Mouse (Mus musculus): ENCODE results near the gene Tle4. TPM values are rescaled to one million over a fixed set of nuclear protein-coding genes. Genes with fewer than 3 reads are reported as not detected.
A peak's percentile ranks its signal among the peaks of the same experiment; 100 is the strongest.

Tle4 gene
- polyA plus RNA-seq, 1 experiment from 2014 or later: 35.1 TPM

DNA sequence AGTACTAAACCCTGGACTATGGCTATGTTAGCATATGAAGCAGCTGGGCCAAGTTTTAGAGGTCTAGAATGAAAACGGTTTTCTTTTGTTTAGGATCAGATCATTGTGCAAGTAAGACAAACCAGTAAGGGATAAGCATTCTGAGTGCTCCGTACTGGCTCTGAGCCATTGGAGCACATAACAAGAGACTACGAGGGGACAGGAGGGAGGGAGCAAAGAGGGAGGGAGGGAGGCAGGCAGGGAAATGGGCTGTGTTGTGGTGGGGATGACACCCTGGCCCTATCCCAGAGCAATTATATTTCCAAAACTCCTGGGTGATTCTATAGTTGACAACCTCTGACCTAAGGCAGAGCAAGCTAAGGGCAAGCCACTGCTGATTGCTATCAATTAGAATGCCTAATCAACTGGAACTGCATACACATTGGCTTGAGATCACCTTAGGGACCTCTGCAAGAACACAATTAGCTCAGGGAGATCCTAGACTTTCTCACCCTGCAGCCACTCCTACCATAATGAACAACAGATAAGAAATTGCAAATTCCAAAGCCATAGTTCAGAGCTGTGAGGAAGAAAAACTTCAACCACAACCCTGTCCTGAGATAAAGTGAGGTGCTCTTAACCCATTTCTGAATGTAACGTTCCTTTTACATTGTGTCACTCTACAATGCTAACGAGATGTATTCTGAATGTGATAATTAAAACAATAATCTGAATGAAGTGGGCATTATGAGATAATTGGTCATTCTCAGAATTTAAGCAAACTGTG, 115.9 kb downstream of the Tle4 start:
- H3K27ac ChIP-seq (replicated peaks): no peak overlapping the region; the same call in 1 of the 2 replicates
- H3K4me3 ChIP-seq: no peak overlapping the region
- H3K36me3 ChIP-seq: no peaks in the 10 kb centered on the region
- no peaks in the 10 kb centered on the region for H3K9me3 ChIP-seq
- peaks cover 18% of the 10 kb centered on the region for H3K27me3 ChIP-seq
- H3K4me1 ChIP-seq: peaks cover 36% of the 10 kb centered on the region
- WGBS: 36% methylated on average over 5 of the region's 5 CpGs
- no peak overlapping the region for H3K4me2 ChIP-seq (replicated peaks)
- peak; percentile 74 for ATAC-seq (ENCODE audit: low FRiP score, low read depth)
- H3K9ac ChIP-seq (replicated peaks): 0 out of 2 replicates have a peak overlapping the region, but pooled peaks have one; percentile 20

DNA sequence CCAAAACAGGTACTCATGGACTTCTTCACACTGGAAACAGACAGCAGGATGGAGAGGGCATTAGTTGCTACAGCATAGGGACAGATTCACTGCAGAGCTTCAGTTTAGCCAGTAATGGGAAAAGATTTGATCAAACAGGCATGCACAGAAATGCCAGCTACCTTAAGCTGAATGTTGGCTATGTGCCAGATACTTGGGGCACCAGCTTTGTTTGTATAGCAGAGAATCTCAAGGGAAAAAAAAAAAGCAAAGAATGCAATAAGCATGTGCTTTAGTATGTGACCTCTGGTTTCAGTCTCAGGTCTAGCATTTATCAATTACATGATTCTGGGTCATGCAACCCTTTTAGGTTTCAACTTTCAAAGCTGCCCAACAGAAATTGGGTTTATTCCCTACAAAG, 118.1 kb downstream of the Tle4 start:
- Histone ChIP-seq H3K4me1 (peaks cover 35% of the 10 kb centered on the region), H3K36me3 (no peaks in the 10 kb centered on the region), H3K4me2 (replicated peaks) (no peak overlapping the region), H3K9me3 (no peaks in the 10 kb centered on the region), H3K27ac (replicated peaks) (no peak overlapping the region), H3K9ac (replicated peaks) (no peak overlapping the region), H3K4me3 (no peak overlapping the region), H3K27me3 (peaks cover 18% of the 10 kb centered on the region)
- no peak for ATAC-seq (ENCODE audit: low FRiP score, low read depth)

DNA sequence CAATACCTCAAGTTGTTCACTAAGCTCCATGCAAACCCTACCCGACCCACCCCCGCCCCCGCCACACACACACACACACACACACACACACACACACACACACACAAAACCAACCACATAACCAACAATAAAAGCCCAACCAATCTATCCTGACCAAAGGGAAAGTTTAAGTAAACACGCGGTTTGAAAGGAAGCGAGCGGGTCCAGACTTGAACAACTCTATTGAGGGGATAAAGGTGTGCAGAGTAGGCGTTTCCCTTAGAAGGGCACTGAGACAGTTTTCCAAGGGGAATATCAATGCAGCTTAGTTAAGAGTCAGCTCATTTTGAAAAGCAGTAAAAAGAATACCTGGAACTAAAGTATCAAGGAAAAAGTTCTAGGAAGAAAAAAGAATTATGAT, 128.5 kb downstream of the Tle4 start:
- Histone ChIP-seq H3K36me3 (peaks cover 11% of the 10 kb centered on the region), H3K27me3 (no peaks in the 10 kb centered on the region), H3K9ac (replicated peaks) (no peak overlapping the region), H3K9me3 (no peaks in the 10 kb centered on the region), H3K27ac (replicated peaks) (no peak overlapping the region), H3K4me2 (replicated peaks) (no peak overlapping the region), H3K4me3 (no peak overlapping the region), H3K4me1 (no peaks in the 10 kb centered on the region)
- ATAC-seq (ENCODE audit: low FRiP score, low read depth): no peak
- whole genome bisulfite sequencing: 86% methylated on average over 7 of the region's 8 CpGs

DNA sequence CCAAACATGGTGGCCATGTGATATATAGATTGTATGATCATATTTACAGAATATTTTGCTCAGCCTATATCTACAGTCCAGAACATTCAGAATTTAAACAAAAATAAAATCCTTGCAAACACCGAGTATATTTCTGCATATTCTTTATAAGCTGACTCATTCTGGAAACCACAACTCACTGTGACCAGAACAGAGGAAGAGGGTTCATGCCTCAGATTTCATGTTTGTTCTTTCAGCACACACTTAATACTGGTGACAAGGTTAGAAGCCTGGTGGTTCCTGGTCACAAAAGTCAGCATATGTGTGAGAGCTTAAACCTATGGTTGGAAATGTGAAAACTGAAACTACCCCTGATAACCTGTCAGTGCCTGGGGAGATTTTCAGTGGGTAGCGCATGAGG, 129.1 kb downstream of the Tle4 start:
- 96% methylated on average over 2 of the region's 2 CpGs for WGBS
- Histone ChIP-seq H3K4me2 (replicated peaks) (no peak overlapping the region), H3K27ac (replicated peaks) (no peak overlapping the region), H3K4me1 (no peaks in the 10 kb centered on the region), H3K27me3 (no peaks in the 10 kb centered on the region), H3K9ac (replicated peaks) (no peak overlapping the region), H3K36me3 (peaks cover 17% of the 10 kb centered on the region), H3K4me3 (no peak overlapping the region), H3K9me3 (no peaks in the 10 kb centered on the region)
- ATAC-seq (ENCODE audit: low FRiP score, low read depth): no peak

DNA sequence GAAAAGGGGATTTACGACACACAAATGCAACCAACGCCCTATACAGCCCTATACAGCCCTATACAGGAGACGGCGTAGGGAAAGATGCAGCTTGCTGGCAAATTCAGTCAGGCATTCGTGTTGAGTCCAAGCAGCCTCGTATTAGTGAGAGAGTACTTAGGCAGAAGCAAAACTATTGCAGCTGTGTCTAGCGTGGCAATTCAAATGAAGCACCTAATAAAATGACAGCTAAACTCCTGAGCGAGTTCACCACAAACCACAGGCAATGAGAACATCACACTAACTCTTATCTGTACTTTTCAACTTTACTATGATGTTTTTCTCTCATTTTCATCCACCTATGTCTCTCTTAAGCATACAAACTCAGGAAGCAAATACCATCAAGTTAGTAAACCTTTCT, 131.8 kb downstream of the Tle4 start:
- Histone ChIP-seq H3K36me3 (peaks cover 37% of the 10 kb centered on the region), H3K4me3 (no peak overlapping the region), H3K27ac (replicated peaks) (no peak overlapping the region), H3K27me3 (no peaks in the 10 kb centered on the region), H3K4me1 (no peaks in the 10 kb centered on the region), H3K4me2 (replicated peaks) (no peak overlapping the region), H3K9me3 (no peaks in the 10 kb centered on the region), H3K9ac (replicated peaks) (no peak overlapping the region)
- no peak for ATAC-seq (ENCODE audit: low FRiP score, low read depth)
- WGBS: 88% methylated on average over 8 of the region's 8 CpGs

DNA sequence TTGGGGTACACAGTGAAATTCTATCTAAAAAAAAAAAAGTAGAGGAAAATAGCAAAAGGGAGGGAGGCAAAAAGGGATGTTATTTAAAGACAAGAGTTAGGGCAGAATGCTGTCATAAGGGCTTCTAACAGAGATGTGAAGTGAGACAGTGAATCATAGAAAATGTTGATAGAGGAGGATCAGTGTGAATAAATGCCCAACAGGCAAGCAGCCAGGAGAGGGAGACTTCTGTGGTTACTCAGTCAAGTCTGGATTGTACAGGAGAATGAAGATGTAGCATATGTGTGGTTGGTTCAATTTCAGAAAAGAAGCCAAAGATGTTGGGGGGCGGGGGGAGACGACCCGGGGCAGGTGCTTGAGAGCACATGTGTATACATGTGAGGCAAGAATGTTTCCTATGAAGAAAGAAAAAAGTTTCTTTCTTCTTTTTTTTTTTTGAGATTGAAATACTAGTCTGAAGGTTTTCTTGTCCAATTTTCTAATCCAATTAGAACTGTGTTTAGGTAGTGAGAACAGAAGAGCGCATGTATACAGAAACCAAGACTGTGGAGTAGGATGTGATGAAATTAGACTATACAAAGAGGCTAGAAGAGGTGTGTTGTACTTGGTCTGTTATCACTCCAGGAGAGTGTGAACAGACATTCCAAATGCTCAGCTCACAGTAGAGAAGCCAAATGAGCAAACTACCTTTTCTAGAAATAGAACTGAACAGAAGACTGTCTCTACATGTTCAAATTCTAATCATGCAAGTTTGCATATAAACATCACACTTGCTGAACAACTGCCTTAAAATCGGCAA, 134.4 kb downstream of the Tle4 start:
- H3K4me3 ChIP-seq: no peak overlapping the region
- H3K27me3 ChIP-seq: no peaks in the 10 kb centered on the region
- H3K9ac ChIP-seq (replicated peaks): no peak overlapping the region
- no peak overlapping the region for H3K4me2 ChIP-seq (replicated peaks)
- no peak overlapping the region for H3K27ac ChIP-seq (replicated peaks)
- ATAC-seq (ENCODE audit: low FRiP score, low read depth): no peak
- H3K36me3 ChIP-seq: peaks cover 41% of the 10 kb centered on the region
- H3K4me1 ChIP-seq: no peaks in the 10 kb centered on the region
- 91% methylated on average over 5 of the region's 5 CpGs for WGBS
- H3K9me3 ChIP-seq: no peaks in the 10 kb centered on the region

DNA sequence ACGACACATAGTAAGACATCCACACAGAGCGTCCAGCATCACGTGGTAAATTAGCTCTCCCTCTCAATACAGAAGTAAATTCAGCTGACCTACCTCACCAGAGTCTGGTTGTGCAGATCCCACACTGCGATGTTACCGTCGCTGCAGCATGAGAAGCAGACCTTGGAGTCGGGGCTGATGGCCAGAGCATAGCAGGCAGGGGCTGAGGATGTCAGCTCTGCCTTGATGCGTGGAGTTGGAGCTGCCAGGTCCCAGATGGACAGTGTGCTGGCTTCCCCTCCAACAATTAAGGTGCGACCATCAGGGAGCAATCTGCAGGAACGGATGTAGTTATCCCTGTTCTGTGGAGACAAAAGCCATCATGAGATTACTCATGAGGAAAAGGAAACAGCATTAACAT, 144.4 kb downstream of the Tle4 start:
- H3K4me1 ChIP-seq: peaks cover 14% of the 10 kb centered on the region
- H3K36me3 ChIP-seq: peaks cover 53% of the 10 kb centered on the region

DNA sequence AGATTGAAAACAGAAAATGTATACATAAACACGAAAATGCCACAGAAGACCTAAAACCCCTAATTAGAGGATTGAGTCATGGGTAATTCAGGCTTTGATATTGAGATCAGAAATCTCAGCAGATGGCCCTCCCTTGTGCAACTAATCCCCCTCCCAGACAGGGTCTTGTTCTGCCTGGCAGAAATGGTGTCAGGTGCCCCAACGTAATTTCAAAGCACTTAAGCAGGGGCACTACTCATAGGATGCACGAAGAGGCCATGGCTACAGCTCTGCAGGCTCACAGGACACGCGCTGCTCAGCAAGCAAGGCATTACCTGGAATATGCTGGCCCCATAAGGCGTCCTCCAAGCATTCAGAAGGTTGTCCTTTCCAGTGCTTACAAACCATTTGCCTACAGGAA, 146.5 kb downstream of the Tle4 start:
- no peak for ATAC-seq (ENCODE audit: low FRiP score, low read depth)
- Histone ChIP-seq H3K4me3 (no peak overlapping the region), H3K9me3 (no peaks in the 10 kb centered on the region), H3K27ac (replicated peaks) (no peak overlapping the region), H3K4me2 (replicated peaks) (no peak overlapping the region), H3K27me3 (no peaks in the 10 kb centered on the region; the same call in 1 of the 2 replicates), H3K4me1 (peaks cover 18% of the 10 kb centered on the region), H3K36me3 (peaks cover 43% of the 10 kb centered on the region), H3K9ac (replicated peaks) (no peak overlapping the region)
- WGBS: 71% methylated on average over 6 of the region's 6 CpGs

More for the DNA sequence above, 144.4 kb downstream of the Tle4 start:
- no peak for ATAC-seq (ENCODE audit: low FRiP score, low read depth)
- no peak overlapping the region for H3K4me3 ChIP-seq
- H3K27ac ChIP-seq (replicated peaks): no peak overlapping the region
- 86% methylated on average over 10 of the region's 10 CpGs for WGBS
- H3K4me2 ChIP-seq (replicated peaks): no peak overlapping the region
- no peaks in the 10 kb centered on the region; the same call in 1 of the 2 replicates for H3K27me3 ChIP-seq
- H3K9me3 ChIP-seq: no peaks in the 10 kb centered on the region
- no peak overlapping the region for H3K9ac ChIP-seq (replicated peaks)

DNA sequence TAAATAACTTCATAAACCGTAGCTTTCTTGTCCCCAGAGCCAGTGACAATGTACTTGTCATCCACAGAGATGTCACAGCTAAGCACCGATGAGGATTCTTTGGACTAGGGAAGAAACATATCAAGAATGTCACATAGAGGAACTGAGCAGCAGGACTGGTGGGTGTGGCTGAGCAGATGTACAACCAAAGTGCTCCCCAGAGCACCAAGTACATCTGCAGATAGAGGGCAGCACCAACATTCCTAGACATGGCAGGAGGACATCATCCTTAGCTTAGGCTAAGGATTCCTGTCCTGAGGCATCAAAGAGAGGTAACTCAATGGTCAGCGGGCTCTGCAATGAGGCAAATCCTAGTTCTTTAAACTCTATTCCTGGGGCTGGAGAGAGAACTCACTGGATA, 148.1 kb downstream of the Tle4 start:
- Histone ChIP-seq H3K9me3 (no peaks in the 10 kb centered on the region), H3K4me1 (peaks cover 18% of the 10 kb centered on the region), H3K4me3 (no peak overlapping the region), H3K9ac (replicated peaks) (no peak overlapping the region), H3K4me2 (replicated peaks) (no peak overlapping the region), H3K36me3 (peaks cover 40% of the 10 kb centered on the region), H3K27me3 (no peaks in the 10 kb centered on the region; the same call in 1 of the 2 replicates), H3K27ac (replicated peaks) (no peak overlapping the region)
- no peak for ATAC-seq (ENCODE audit: low FRiP score, low read depth)
- WGBS: 92% methylated on average over 3 of the region's 3 CpGs

DNA sequence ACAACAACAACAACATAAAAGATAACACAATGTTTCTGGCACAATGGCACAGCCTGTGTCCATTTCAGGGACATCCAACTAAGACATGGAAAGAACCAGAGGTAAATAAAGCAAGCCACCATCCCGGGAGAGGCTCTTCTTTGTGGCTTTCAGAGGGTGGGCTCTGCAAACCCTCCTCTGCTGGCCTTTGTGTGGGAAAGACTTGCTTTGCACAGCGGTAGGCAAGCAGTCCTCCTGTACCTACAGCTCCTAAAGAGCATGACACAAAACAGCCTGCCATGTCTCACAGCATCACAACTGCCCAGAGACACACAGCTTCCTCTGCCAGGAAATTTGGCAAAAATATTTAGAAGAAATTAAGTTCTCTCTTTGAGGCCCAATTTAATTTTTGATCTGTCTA, 149.3 kb downstream of the Tle4 start:
- peaks cover 33% of the 10 kb centered on the region for H3K36me3 ChIP-seq
- H3K4me2 ChIP-seq (replicated peaks): no peak overlapping the region
- no peak overlapping the region for H3K4me3 ChIP-seq
- no peak overlapping the region for H3K27ac ChIP-seq (replicated peaks)
- no peaks in the 10 kb centered on the region for H3K9me3 ChIP-seq
- peak; percentile 61 for ATAC-seq (ENCODE audit: low FRiP score, low read depth)
- no peak overlapping the region for H3K9ac ChIP-seq (replicated peaks)
- 32% methylated on average over 2 of the region's 2 CpGs for WGBS
- H3K27me3 ChIP-seq: peaks cover 4% of the 10 kb centered on the region
- H3K4me1 ChIP-seq: peaks cover 18% of the 10 kb centered on the region

DNA sequence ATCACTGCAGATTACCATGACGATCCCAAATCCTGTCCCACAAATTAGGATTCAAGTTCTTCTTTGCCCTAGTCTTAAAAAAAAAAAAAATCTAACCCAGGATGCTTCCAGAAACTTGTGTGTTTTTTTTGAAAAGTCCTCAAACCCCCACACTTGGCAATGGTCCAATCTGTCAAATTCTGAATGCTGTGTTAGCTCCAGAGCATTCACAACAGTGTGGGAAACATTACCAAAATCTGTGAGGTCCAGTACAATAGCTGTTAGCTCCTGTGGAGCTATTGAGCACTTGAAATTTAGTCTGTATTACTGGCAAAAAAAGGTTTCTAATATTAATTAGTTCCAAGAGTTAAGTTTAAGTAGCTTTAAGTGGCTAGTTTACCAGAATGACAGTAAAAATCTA, 150.4 kb downstream of the Tle4 start:
- Histone ChIP-seq H3K27me3 (peaks cover 4% of the 10 kb centered on the region), H3K9ac (replicated peaks) (no peak overlapping the region), H3K36me3 (peaks cover 22% of the 10 kb centered on the region), H3K27ac (replicated peaks) (no peak overlapping the region), H3K4me3 (no peak overlapping the region), H3K4me2 (replicated peaks) (no peak overlapping the region), H3K9me3 (no peaks in the 10 kb centered on the region), H3K4me1 (peaks cover 18% of the 10 kb centered on the region)
- WGBS: 55% methylated on average over 1 of the region's 1 CpGs
- ATAC-seq (ENCODE audit: low FRiP score, low read depth): no peak

DNA sequence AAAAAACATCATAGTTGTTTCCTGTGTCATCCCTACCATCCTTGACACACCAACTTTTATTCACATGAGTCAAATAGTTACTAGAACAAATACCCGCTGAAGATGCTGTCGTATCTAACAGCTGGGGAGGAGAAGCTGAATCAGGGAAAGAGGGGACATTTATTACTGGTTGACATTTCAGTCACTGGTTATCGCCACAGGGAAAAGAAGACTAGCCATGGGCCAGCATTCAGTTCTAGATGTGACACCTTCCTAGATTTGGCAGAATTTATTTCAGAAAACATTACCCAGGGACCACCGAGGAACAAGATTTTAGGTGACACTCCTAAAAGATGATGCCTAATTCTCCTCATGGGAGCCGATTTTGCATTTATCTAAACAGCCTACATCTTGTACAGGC, 156.0 kb downstream of the Tle4 start:
- H3K9ac ChIP-seq (replicated peaks): no peak overlapping the region
- no peaks in the 10 kb centered on the region for H3K36me3 ChIP-seq
- peaks cover 12% of the 10 kb centered on the region for H3K27me3 ChIP-seq
- H3K4me2 ChIP-seq (replicated peaks): no peak overlapping the region
- H3K27ac ChIP-seq (replicated peaks): no peak overlapping the region
- no peak for ATAC-seq (ENCODE audit: low FRiP score, low read depth)
- H3K4me1 ChIP-seq: peaks cover 6% of the 10 kb centered on the region
- H3K4me3 ChIP-seq: no peak overlapping the region
- 94% methylated on average over 5 of the region's 5 CpGs for WGBS
- H3K9me3 ChIP-seq: no peaks in the 10 kb centered on the region

All from midbrain, embryonic 12.5 days (tissue).